Mouse (Mus musculus): Measurements from ENCODE around the gene Gm21988. TPM values are rescaled to one million over a fixed set of nuclear protein-coding genes. Genes with fewer than 3 reads are reported as not detected.

The Gm21988 gene
- total and polyA plus RNA-seq, 2 experiments from 2014 or later = 8.6 to 15.2 TPM

- WGBS = 15% methylated on average over 9 of the region's 9 CpGs
- Histone ChIP-seq H3K27ac (ENCODE audit: low read depth) (no peak overlapping the region), H3K9ac (replicated peaks; ENCODE audit: low read depth, low read length) (no peak overlapping the region), H3K4me2 (ENCODE audit: low read depth, low read length) (no peak overlapping the region), H3K36me3 (replicated peaks; ENCODE audit: control insufficient read depth, insufficient read depth, low read length) (no peaks in the 10 kb centered on the region), H3K9me3 (replicated peaks; ENCODE audit: control insufficient read depth, low read length) (no peaks in the 10 kb centered on the region), H3K4me3 (ENCODE audit: low read depth, low read length) (no peak overlapping the region), H3K27me3 (ENCODE audit: control insufficient read depth, insufficient read depth, low read length) (peaks cover 52% of the 10 kb centered on the region), H3K4me1 (ENCODE audit: control insufficient read depth, insufficient read depth) (0 out of 2 replicates have a peak, but pooled peaks cover 7% of the 10 kb centered on the region)
- no peak for TF ChIP-seq EP300 (IDR thresholded peaks at IDR 0.05; ENCODE audit: low read depth)
- TF ChIP-seq CTCF (IDR thresholded peaks at IDR 0.05; ENCODE audit: low read depth) = peak; percentile 77
- ATAC-seq (ENCODE audit: insufficient read depth, low read depth) = peak; percentile 43; the same call in 1 of the 2 replicates
- peak; percentile 68 for DNase-seq (ENCODE audit: low spot score)
Observed at GRCm38 (mm10) chr11:70212896-70213295, 26.7 kb downstream of the Gm21988 start.

- ATAC-seq (ENCODE audit: insufficient read depth, low read depth) (no peak), DNase-seq (ENCODE audit: low spot score) (no peak)
- Histone ChIP-seq H3K27ac (ENCODE audit: low read depth) (no peak within 1 kb of the TSS), H3K9ac (replicated peaks; ENCODE audit: low read depth, low read length) (no peak within 1 kb of the TSS), H3K36me3 (replicated peaks; ENCODE audit: control insufficient read depth, insufficient read depth, low read length) (no peaks in the 10 kb centered on the region), H3K4me3 (ENCODE audit: low read depth, low read length) (0 out of 2 replicates have a peak within 1 kb of the TSS, but pooled peaks have one; percentile 37), H3K4me1 (ENCODE audit: control insufficient read depth, insufficient read depth) (0 out of 2 replicates have a peak, but pooled peaks cover 7% of the 10 kb centered on the region), H3K4me2 (ENCODE audit: low read depth, low read length) (peak within 1 kb of the TSS; percentile 61), H3K27me3 (ENCODE audit: control insufficient read depth, insufficient read depth, low read length) (peaks cover 52% of the 10 kb centered on the region), H3K9me3 (replicated peaks; ENCODE audit: control insufficient read depth, low read length) (no peaks in the 10 kb centered on the region)
- no peak for TF ChIP-seq EP300 (IDR thresholded peaks at IDR 0.05; ENCODE audit: low read depth)
- TF ChIP-seq CTCF (IDR thresholded peaks at IDR 0.05; ENCODE audit: low read depth) = no peak
- WGBS = 56% methylated on average over 6 of the region's 6 CpGs
Observed at GRCm38 (mm10) chr11:70212423-70212822, 27.2 kb downstream of the Gm21988 start, which contains the start of gene Slc16a11. Slc16a11 (plus strand) TSS chr11:70212752.

GRCm38 (mm10) chr11:70211972-70212371 lies 27.7 kb downstream of the Gm21988 start:
- Histone ChIP-seq H3K27me3 (ENCODE audit: control insufficient read depth, insufficient read depth, low read length) (peaks cover 52% of the 10 kb centered on the region), H3K9ac (replicated peaks; ENCODE audit: low read depth, low read length) (no peak overlapping the region)
- WGBS = 61% methylated on average over 6 of the region's 6 CpGs

GRCm38 (mm10) chr11:70210681-70211080 lies 28.9 kb downstream of the Gm21988 start:
- Histone ChIP-seq H3K4me2 (ENCODE audit: low read depth, low read length) (no peak overlapping the region), H3K27me3 (ENCODE audit: control insufficient read depth, insufficient read depth, low read length) (peaks cover 42% of the 10 kb centered on the region), H3K27ac (ENCODE audit: low read depth) (no peak overlapping the region), H3K36me3 (replicated peaks; ENCODE audit: control insufficient read depth, insufficient read depth, low read length) (no peaks in the 10 kb centered on the region), H3K4me1 (ENCODE audit: control insufficient read depth, insufficient read depth) (0 out of 2 replicates have a peak, but pooled peaks cover 7% of the 10 kb centered on the region), H3K9me3 (replicated peaks; ENCODE audit: control insufficient read depth, low read length) (no peaks in the 10 kb centered on the region), H3K4me3 (ENCODE audit: low read depth, low read length) (no peak overlapping the region), H3K9ac (replicated peaks; ENCODE audit: low read depth, low read length) (no peak overlapping the region)
- 84% methylated on average over 2 of the region's 2 CpGs for WGBS
- TF ChIP-seq CTCF (IDR thresholded peaks at IDR 0.05; ENCODE audit: low read depth) = no peak
- TF ChIP-seq EP300 (IDR thresholded peaks at IDR 0.05; ENCODE audit: low read depth) = no peak
- DNase-seq (ENCODE audit: low spot score) = no peak
- ATAC-seq (ENCODE audit: insufficient read depth, low read depth) = no peak

More at GRCm38 (mm10) chr11:70211972-70212371, 27.7 kb downstream of the Gm21988 start:
- Histone ChIP-seq H3K27ac (ENCODE audit: low read depth) (no peak overlapping the region), H3K4me1 (ENCODE audit: control insufficient read depth, insufficient read depth) (0 out of 2 replicates have a peak, but pooled peaks cover 7% of the 10 kb centered on the region), H3K4me2 (ENCODE audit: low read depth, low read length) (no peak overlapping the region), H3K4me3 (ENCODE audit: low read depth, low read length) (no peak overlapping the region), H3K36me3 (replicated peaks; ENCODE audit: control insufficient read depth, insufficient read depth, low read length) (no peaks in the 10 kb centered on the region), H3K9me3 (replicated peaks; ENCODE audit: control insufficient read depth, low read length) (no peaks in the 10 kb centered on the region)
- DNase-seq (ENCODE audit: low spot score) (no peak), ATAC-seq (ENCODE audit: insufficient read depth, low read depth) (no peak)
- no peak for TF ChIP-seq EP300 (IDR thresholded peaks at IDR 0.05; ENCODE audit: low read depth)
- no peak for TF ChIP-seq CTCF (IDR thresholded peaks at IDR 0.05; ENCODE audit: low read depth)

- TF ChIP-seq CTCF (IDR thresholded peaks at IDR 0.05; ENCODE audit: low read depth) = no peak
- no peak for TF ChIP-seq EP300 (IDR thresholded peaks at IDR 0.05; ENCODE audit: low read depth)
- Histone ChIP-seq H3K9ac (replicated peaks; ENCODE audit: low read depth, low read length) (no peak overlapping the region), H3K4me1 (ENCODE audit: control insufficient read depth, insufficient read depth) (0 out of 2 replicates have a peak, but pooled peaks cover 4% of the 10 kb centered on the region), H3K36me3 (replicated peaks; ENCODE audit: control insufficient read depth, insufficient read depth, low read length) (no peaks in the 10 kb centered on the region), H3K9me3 (replicated peaks; ENCODE audit: control insufficient read depth, low read length) (no peaks in the 10 kb centered on the region), H3K27ac (ENCODE audit: low read depth) (no peak overlapping the region), H3K27me3 (ENCODE audit: control insufficient read depth, insufficient read depth, low read length) (peaks cover 24% of the 10 kb centered on the region), H3K4me3 (ENCODE audit: low read depth, low read length) (no peak overlapping the region), H3K4me2 (ENCODE audit: low read depth, low read length) (no peak overlapping the region)
- DNase-seq (ENCODE audit: low spot score) (no peak), ATAC-seq (ENCODE audit: insufficient read depth, low read depth) (no peak)
- 54% methylated on average over 5 of the region's 5 CpGs for whole genome bisulfite sequencing
Observed at GRCm38 (mm10) chr11:70208778-70209388, 30.7 kb downstream of the Gm21988 start.

Measured in heart, postnatal 0 days (tissue).